Comparison of ENCODE assay signal across 8 mouse cellular contexts in the genomic region with DNA sequence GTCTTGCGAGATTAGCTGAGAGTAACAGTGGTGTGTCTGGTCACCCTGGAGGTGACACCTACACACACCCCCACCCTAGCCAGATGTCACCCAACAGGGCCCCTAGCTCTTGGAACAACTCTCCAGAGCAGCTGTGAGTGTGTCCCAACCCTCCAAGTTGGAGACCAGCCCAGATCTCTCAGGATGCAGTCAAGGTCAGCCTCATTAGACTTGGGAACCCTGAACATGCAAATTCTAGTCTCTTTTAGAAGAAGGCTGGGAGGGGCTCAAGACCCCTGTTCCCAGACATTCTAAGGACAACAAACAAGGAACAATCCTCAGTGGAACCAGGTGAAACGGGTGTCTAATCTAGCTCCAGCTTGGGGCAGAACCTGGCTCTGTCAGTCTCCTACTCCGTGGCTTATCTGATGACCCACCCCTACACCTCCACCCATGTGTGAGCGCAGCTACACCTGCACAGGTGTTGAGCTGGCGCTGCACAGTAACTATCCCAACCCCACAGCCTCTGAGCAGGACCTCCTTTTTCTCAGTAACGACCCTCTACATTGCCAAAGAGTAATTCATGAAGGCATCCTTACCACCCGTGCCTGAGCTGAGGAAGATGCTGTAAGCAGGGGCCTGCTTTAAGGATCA. TPM values are rescaled to one million over a fixed set of nuclear protein-coding genes. Genes with fewer than 3 reads are reported as not detected.
A peak's percentile ranks its signal among the peaks of the same experiment; 100 is the strongest.
DNase-seq lines count a peak whose midpoint lies in the region; ATAC-seq and TF ChIP-seq lines count a peak whose summit lies in the region.
"Had no signal": no experiment of that assay in that cellular context is flagged by ENCODE, and none has a peak within 500 bp of the region (broad histone marks: within the 10 kb centered on the region; RNA-seq: fewer than 3 reads in every experiment).

No protein-coding gene starts in this region.

- WGBS in liver, embryonic 13.5 days (ENCODE audit: insufficient replicate concordance) = 62% methylated on average over 7 of the region's 7 CpGs
- 44% methylated on average over 7 of the region's 7 CpGs for WGBS in heart, adult 2 months
- 37% methylated on average over 7 of the region's 7 CpGs for WGBS in intestine, postnatal 0 days
- WGBS in small intestine, adult 2 months = 13% methylated on average over 7 of the region's 7 CpGs

- H3K4me2 ChIP-seq in liver, embryonic 13.5 days = no peak overlapping the region
- 0 out of 2 replicates have a peak overlapping the region, but pooled peaks have one; percentile 10 for H3K4me2 ChIP-seq in intestine, postnatal 0 days (replicated peaks; ENCODE audit: low read depth)

- DNase-seq in liver, embryonic 13.5 days = no peak
- no peak for DNase-seq in liver
- peak; percentile 71 to 78 for DNase-seq in heart, adult 2 months
- no peak for DNase-seq in cerebellum, postnatal 14 days
- DNase-seq in thymus, postnatal 0 days (ENCODE audit: low spot score) = no peak

- peaks cover 32% of the 10 kb centered on the region for H3K4me1 ChIP-seq in liver, embryonic 13.5 days (replicated peaks)
- peaks cover 31% of the 10 kb centered on the region for H3K4me1 ChIP-seq in heart, adult 2 months (ENCODE audit: control insufficient read depth, insufficient read depth, low read length)
- peaks cover 26% of the 10 kb centered on the region for H3K4me1 ChIP-seq in intestine, postnatal 0 days (replicated peaks; ENCODE audit: control insufficient read depth, insufficient read depth, low read length)
- H3K4me1 ChIP-seq in small intestine, adult 2 months (ENCODE audit: control insufficient read depth, insufficient read depth, insufficient read length, low read length) = peaks cover 58% of the 10 kb centered on the region

- 0 out of 2 replicates have a peak, but pooled peaks cover 3% of the 10 kb centered on the region for H3K27me3 ChIP-seq in liver, embryonic 13.5 days
- no peaks in the 10 kb centered on the region for H3K27me3 ChIP-seq in heart, adult 2 months (ENCODE audit: control insufficient read depth, insufficient read depth, low read length)
- no peaks in the 10 kb centered on the region for H3K27me3 ChIP-seq in intestine, postnatal 0 days (replicated peaks; ENCODE audit: control insufficient read depth, insufficient read depth, low read length)
- no peaks in the 10 kb centered on the region for H3K27me3 ChIP-seq in small intestine, adult 2 months (ENCODE audit: control insufficient read depth, insufficient read depth, low read length)

- H3K9ac ChIP-seq in liver, embryonic 13.5 days = no peak overlapping the region
- peak overlapping the region; percentile 56 for H3K9ac ChIP-seq in heart, adult 2 months (ENCODE audit: low read depth, low read length)
- no peak overlapping the region for H3K9ac ChIP-seq in intestine, postnatal 0 days (ENCODE audit: low read depth, low read length)

- no peak overlapping the region for H3K4me3 ChIP-seq in liver, embryonic 13.5 days (replicated peaks)
- H3K4me3 ChIP-seq in heart, adult 2 months = peak overlapping the region; percentile 37; the same call in 1 of the 2 replicates
- no peak overlapping the region for H3K4me3 ChIP-seq in intestine, postnatal 0 days (ENCODE audit: low read depth, low read length)
- no peak overlapping the region for H3K4me3 ChIP-seq in small intestine, adult 2 months (ENCODE audit: low read depth, low read length)

- intact Hi-C loops in heart, adult 2 months (cut with DNase I) = loop anchor here (1.0 to 2.0 kb wide), 2 partner anchors 14 to 25 kb away; no protein-coding TSS in a partner anchor

- peak overlapping the region; percentile 23; the same call in 1 of the 2 replicates for H3K27ac ChIP-seq in liver, embryonic 13.5 days
- peak overlapping the region; percentile 97 for H3K27ac ChIP-seq in heart, adult 2 months
- peak overlapping the region; percentile 68 for H3K27ac ChIP-seq in intestine, postnatal 0 days (ENCODE audit: low read depth, low read length)
- peak overlapping the region; percentile 96 for H3K27ac ChIP-seq in small intestine, adult 2 months (ENCODE audit: insufficient read depth, low read depth, low read length)

- no peak for TF ChIP-seq CTCF in heart, adult 2 months (IDR thresholded peaks at IDR 0.05)
- no peak for TF ChIP-seq CTCF in intestine, postnatal 0 days (IDR thresholded peaks at IDR 0.05; ENCODE audit: low read depth)
- TF ChIP-seq CTCF in small intestine, adult 2 months (IDR thresholded peaks at IDR 0.05; ENCODE audit: extremely low read depth, insufficient read length, insufficient replicate concordance, low read depth, low read length) = no peak

- H3K9me3 ChIP-seq in liver, embryonic 13.5 days (replicated peaks) = no peaks in the 10 kb centered on the region
- no peaks in the 10 kb centered on the region for H3K9me3 ChIP-seq in intestine, postnatal 0 days (ENCODE audit: control insufficient read depth)

- TF ChIP-seq POLR2A in heart, adult 2 months (IDR thresholded peaks at IDR 0.05; ENCODE audit: insufficient read depth, low read depth, low read length) = no peak
- TF ChIP-seq POLR2A in small intestine, adult 2 months (IDR thresholded peaks at IDR 0.05; ENCODE audit: low read depth, low read length) = 0 out of 2 replicates have a peak, but pooled peaks have one; percentile 5

- H3K79me2 ChIP-seq in heart, adult 2 months (replicated peaks; ENCODE audit: control insufficient read depth, insufficient read depth, low read length) = no peaks in the 10 kb centered on the region

- ATAC-seq in liver, embryonic 13.5 days (ENCODE audit: low read depth) = no peak
- peak; percentile 87 for ATAC-seq in intestine, postnatal 0 days
- ATAC-seq: forebrain, embryonic 16.5 days had no signal

- TF ChIP-seq EP300 in heart, adult 2 months (IDR thresholded peaks at IDR 0.05; ENCODE audit: insufficient read depth, low read depth, low read length) = peak; percentile 62; the same call in 1 of the 2 replicates

- no peaks in the 10 kb centered on the region for H3K36me3 ChIP-seq in liver, embryonic 13.5 days
- H3K36me3 ChIP-seq in heart, adult 2 months (ENCODE audit: control insufficient read depth, insufficient read depth, low read length) = 0 out of 2 replicates have a peak, but pooled peaks cover 2% of the 10 kb centered on the region
- no peaks in the 10 kb centered on the region for H3K36me3 ChIP-seq in intestine, postnatal 0 days (ENCODE audit: control insufficient read depth, insufficient read depth)
- H3K36me3 ChIP-seq in small intestine, adult 2 months (ENCODE audit: control insufficient read depth, insufficient read depth, low read length) = no peaks in the 10 kb centered on the region

RNA-seq across cellular contexts. Expression of a gene that starts 23.5 kb away (rescaled TPM):
- polyA plus RNA-seq in liver, embryonic 13.5 days (2015; fragmentation: Nextera tagmentation; extraction: Ambion mirVana) = 78.4 and 84.2 TPM in 2 replicates
- 100 to 1,000 TPM; 216 to 349 TPM for total RNA-seq in heart, adult 2 months (2021)
- 272 and 285 TPM in 2 replicates for polyA plus RNA-seq in heart, adult 2 months (2012; rRNA removed)
- polyA plus RNA-seq in intestine, postnatal 0 days (2015; fragmentation: Nextera tagmentation; extraction: Ambion mirVana) = 135 and 154 TPM in 2 replicates
- polyA plus RNA-seq in small intestine, adult 2 months (2012; rRNA removed) = 302 and 331 TPM in 2 replicates
- 78.9 and 83.6 TPM in 2 replicates for polyA plus RNA-seq in thymus, postnatal 0 days (2015; fragmentation: Nextera tagmentation; extraction: Ambion mirVana)

RNA-seq across cellular contexts. Expression of a gene that starts 33.7 kb away (rescaled TPM):
- polyA plus RNA-seq in liver, embryonic 13.5 days (2015; fragmentation: Nextera tagmentation; extraction: Ambion mirVana) = not detected in 2 replicates
- under 1 TPM; 0.16 to 0.39 TPM for total RNA-seq in heart, adult 2 months (2021)
- polyA plus RNA-seq in heart, adult 2 months (2012; rRNA removed) = 0.20 and 0.39 TPM in 2 replicates
- 0.16 TPM in 1 of 2 replicates, not detected in the other for polyA plus RNA-seq in intestine, postnatal 0 days (2015; fragmentation: Nextera tagmentation; extraction: Ambion mirVana)
- 0.06 and 0.22 TPM in 2 replicates for polyA plus RNA-seq in small intestine, adult 2 months (2012; rRNA removed)
- polyA plus RNA-seq in thymus, postnatal 0 days (2015; fragmentation: Nextera tagmentation; extraction: Ambion mirVana) = 0.12 and 0.21 TPM in 2 replicates

Comparison
In these comparisons a context has a peak if more than half of its experiments do, and no peak if none do; other contexts are left out.
1. DNase-seq: peak in heart, adult 2 months (2 of 2); none in liver, embryonic 13.5 days (single experiment), liver (single experiment), cerebellum, postnatal 14 days (0 of 2) and thymus, postnatal 0 days (single experiment).
2. H3K27ac ChIP-seq: peak in every context shown above with its lines; median percentile 97 in heart, adult 2 months; 96 in small intestine, adult 2 months; 68 in intestine, postnatal 0 days; 23 in liver, embryonic 13.5 days.